Mouse (Mus musculus) stomach, postnatal 0 days (tissue): Measurements from ENCODE around the gene Gabbr1.

Experiments
- CTCF ChIP-seq: IDR thresholded peaks from 2 replicates; pipeline ENCODE4 v1.5.1; 2016; ENCODE audit warnings: antibody characterized with exemption, low read depth, mild to moderate bottlenecking, moderate library complexity
- EP300 ChIP-seq: optimal IDR thresholded peaks from 2 replicates; pipeline ENCODE3; 2016; ENCODE audit warnings: antibody characterized with exemption

DNA sequence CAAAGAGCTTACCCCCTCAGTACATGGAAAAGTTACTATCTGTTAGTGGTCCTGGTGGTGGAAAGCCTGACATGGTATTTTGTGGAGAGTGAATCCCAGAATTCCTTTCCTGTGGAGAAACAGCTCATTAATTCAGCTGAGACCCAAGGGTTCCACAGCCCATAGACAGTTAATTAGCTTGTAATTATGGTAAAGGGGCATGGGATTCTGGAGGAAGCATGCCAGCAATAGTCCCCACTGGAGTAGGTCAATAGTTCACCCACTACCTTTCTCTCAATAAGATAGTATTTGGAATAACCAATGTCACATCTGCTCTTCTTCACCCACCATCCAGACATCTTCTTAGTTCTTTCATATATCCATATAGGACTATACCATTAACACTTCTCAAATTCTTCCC is 42.6 kb downstream of the Gabbr1 start, which contains the start of gene Olfr90:
- TF ChIP-seq CTCF = no peak
- TF ChIP-seq EP300 = no peak
